Mouse (Mus musculus) mesoderm, embryonic 11.5 days (tissue): ENCODE data around the gene Rnf220.
"Not testable (repeated sequence)": the region's sequence is repeated elsewhere in the genome, so short reads cannot be mapped to it uniquely, and the experiment has no call there.

Source experiments
- DNase-seq: peaks from one replicate; pipeline ENCODE4 v3.0.0-alpha.2; 2012; ENCODE audit warnings: low read depth, low spot score

Rnf220 gene

GRCm38 (mm10) chr4:117270278-117270677, 226.6 kb downstream of the Rnf220 start:
- DNase-seq = peak; percentile 85

DNA sequence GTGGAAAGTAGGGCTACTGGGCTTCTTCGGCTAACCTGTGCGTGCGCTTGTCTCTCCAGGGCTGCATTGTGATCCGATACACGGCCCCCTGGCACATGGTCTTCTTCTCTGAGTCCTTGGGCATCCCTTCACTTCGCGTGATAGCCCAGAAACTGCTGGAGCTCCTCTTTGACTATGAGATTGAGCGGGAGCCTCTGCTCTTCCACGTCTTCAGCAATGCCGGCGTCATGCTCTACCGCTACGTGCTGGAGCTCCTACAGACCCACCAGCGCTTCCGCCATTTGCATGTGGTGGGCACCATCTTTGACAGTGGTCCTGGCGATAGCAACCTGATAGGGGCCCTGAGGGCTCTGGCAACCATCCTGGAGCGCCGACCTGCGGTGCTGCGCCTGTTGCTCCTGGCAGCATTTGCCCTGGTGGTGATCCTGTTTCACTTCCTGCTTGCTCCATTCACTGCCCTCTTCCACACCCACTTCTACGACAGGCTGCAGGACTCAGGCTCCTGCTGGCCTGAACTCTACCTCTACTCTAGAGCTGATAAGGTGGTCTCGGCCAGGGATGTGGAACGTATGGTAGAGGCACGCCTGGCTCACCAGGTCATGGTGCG, 228.9 kb downstream of the Rnf220 start:
- no peak for DNase-seq

- peak; percentile 84 for DNase-seq
Observed at GRCm38 (mm10) chr4:117267284-117267683, 229.6 kb downstream of the Rnf220 start.

DNA sequence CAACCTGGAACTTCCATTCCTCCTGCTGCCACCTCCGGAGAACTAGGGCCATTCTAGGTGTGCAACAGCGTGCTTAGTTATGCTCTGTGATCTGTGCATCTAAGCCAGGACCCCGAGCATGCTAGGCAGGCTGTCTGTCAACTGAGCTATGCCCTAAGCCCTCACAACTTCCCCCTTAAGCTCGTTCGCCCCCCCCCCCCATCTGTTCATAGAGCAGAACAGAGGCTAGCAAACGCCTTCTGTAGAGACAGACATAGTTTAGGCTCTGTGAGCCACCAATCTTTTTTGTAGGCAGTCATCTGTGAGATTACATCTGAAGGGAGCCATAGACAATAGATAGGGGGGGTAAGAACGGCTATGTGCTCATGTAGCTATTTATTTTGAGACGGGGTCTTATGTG, 233.9 kb downstream of the Rnf220 start:
- no peak for DNase-seq

DNA sequence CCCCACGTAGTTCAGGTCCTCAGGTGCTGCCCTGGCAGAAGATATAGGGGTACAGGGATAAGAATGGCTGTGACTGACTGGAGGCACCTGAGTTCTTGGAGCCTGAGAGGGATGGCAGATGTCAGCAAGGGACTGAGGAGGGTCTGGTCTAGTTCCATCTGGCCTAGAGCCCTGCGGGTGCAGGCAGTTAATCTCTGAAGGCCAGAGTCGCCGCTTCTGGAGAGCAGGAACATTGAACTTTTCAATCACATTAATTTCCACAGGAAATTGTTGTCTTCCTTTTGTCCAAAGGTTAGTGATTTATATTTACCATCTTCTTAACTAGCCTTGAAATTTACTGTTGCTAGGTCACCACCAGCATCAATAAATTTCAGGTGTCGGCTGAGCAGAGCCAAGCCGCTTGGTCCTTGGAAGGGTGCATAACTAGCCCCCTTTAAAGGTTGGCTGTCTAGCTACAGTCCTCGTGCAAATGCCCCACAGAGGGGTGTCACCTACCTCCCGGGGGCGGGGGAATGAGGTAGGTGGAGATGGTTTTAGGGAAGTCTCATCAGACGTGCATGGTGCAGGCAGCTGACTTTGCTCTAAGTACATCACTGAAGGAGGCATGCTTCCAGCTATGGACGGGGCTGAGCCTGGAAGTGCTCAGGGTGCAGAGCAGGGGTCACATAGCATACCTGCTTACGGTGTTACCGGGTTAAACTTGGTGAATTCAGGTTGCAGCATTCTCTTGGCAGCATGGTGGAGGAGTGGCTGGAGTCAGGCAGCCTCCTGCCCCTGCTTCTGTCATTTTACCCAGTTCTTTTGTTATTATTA, 234.5 kb downstream of the Rnf220 start:
- no peak for DNase-seq

DNA sequence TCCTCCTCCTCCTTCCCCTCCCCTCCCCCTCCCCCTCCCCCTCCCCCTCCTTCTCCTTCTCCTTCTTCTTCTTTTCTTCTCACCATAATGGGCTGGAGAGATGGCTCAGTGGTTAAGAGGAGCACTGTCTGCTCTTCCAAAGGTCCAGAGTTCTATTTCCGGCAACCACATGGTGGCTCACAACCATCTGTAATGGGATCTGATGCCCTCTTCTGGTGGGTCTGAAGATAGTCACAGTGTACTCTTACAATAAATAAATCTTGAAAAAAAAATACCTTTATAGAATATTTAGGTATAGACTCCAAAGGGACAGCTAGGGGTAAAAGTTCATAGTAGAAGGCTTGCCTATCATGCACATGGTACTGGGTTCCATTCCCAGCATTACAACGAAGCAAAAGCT, 235.6 kb downstream of the Rnf220 start:
- no peak for DNase-seq

DNA sequence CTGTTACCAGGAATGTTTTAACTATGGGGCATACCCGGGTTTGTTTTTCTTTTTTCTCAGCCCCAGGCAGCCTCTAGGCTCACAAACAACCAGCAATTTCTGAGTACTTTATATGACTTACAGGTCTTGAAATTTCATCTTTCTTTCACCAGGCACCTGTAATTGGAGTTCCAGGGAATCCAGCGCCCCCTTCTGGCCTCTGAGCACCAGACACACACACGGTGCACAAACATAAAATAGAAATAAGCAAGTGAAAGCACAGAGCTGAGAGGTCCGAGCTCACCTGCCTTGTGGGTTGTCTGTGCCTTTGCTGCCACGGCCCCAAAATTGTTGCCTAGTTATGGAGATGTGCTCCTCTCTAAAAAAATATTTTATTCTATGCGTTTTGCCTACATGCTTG, 236.9 kb downstream of the Rnf220 start:
- not testable (repeated sequence) for DNase-seq

GRCm38 (mm10) chr4:117254672-117255071, 242.2 kb downstream of the Rnf220 start:
- no peak for DNase-seq

GRCm38 (mm10) chr4:117254017-117254627, 242.7 kb downstream of the Rnf220 start:
- DNase-seq = no peak

GRCm38 (mm10) chr4:117253218-117254016, 243.4 kb downstream of the Rnf220 start:
- DNase-seq = no peak

GRCm38 (mm10) chr4:117252755-117253154, 244.1 kb downstream of the Rnf220 start:
- no peak for DNase-seq

GRCm38 (mm10) chr4:117252351-117252750, 244.5 kb downstream of the Rnf220 start:
- DNase-seq = no peak

- DNase-seq = peak; percentile 96
Observed at GRCm38 (mm10) chr4:117251801-117252316, 245.0 kb downstream of the Rnf220 start, which contains the start of the genes Tmem53 and Armh1. Gene Tmem53 (plus strand): TSS chr4:117251951. Gene Armh1 (minus strand): TSS chr4:117252125.

GRCm38 (mm10) chr4:117250982-117251381, 245.9 kb downstream of the Rnf220 start:
- DNase-seq = no peak

GRCm38 (mm10) chr4:117240867-117241266, 256.0 kb downstream of the Rnf220 start:
- DNase-seq = no peak

DNA sequence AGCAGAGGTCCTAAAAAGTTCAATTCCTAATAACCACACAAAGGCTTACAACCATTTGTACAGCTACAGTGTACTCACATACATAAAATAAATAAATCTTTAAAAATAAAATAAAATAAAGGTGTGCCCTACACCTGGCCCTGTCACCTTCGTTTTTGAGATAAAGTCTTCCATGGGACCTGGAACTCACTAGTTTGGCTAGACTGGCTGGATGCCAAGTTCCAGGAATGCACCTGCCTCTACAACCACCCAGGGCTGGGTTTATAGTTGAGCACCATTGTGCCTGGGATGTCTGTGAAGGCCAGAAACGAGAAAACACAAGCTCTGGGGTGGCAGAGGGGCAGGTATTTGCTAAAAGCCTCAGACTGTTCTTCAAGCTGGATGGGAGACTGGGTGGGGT, 257.7 kb downstream of the Rnf220 start:
- DNase-seq = no peak

- DNase-seq = no peak
Observed at GRCm38 (mm10) chr4:117235822-117236221, 261.0 kb downstream of the Rnf220 start.

- no peak for DNase-seq
Observed at GRCm38 (mm10) chr4:117234166-117234741, 262.6 kb downstream of the Rnf220 start.

- DNase-seq = no peak
Observed at GRCm38 (mm10) chr4:117231208-117231607, 265.6 kb downstream of the Rnf220 start.

GRCm38 (mm10) chr4:117230331-117230730, 266.5 kb downstream of the Rnf220 start:
- no peak for DNase-seq

GRCm38 (mm10) chr4:117229590-117229989, 267.3 kb downstream of the Rnf220 start:
- DNase-seq = no peak
